Mouse (Mus musculus) gastrocnemius, postnatal 4 days (tissue): ENCODE measurements at regions not wholly inside any gene's neighbourhood (a gene's known extent, or its start where the extent isn't known, plus 50 kb on each side); places are given as distances from the start of the nearest gene placed in this dataset.
"Not testable (repeated sequence)": the region's sequence is repeated elsewhere in the genome, so short reads cannot be mapped to it uniquely, and the experiment has no call there.

Experiments
- DNase-seq, 2 experiments: peaks; one replicate each; pipeline ENCODE4 v3.0.0; 2021 to 2022; ENCODE audit warnings: low spot score in 2 of 2, mixed read lengths in 2 of 2

GRCm38 (mm10) chr4:23567827-23568226 lies 928.4 kb upstream of the Mms22l start:
- DNase-seq: no peak

- DNase-seq: no peak
Measured at GRCm38 (mm10) chr4:23573013-23573412, 923.2 kb upstream of the Mms22l start.

- no peak for DNase-seq
Measured at GRCm38 (mm10) chr4:23587412-23587811, 908.8 kb upstream of the Mms22l start.

- no peak for DNase-seq
Measured at GRCm38 (mm10) chr4:23590883-23591282, 905.4 kb upstream of the Mms22l start.

GRCm38 (mm10) chr4:23591593-23591992 lies 904.7 kb upstream of the Mms22l start:
- DNase-seq: no peak

- DNase-seq: no peak
Measured at GRCm38 (mm10) chr4:23600070-23600469, 896.2 kb upstream of the Mms22l start.

GRCm38 (mm10) chr4:23601426-23602293 lies 894.6 kb upstream of the Mms22l start:
- no peak for DNase-seq

GRCm38 (mm10) chr4:23602294-23602932 lies 893.8 kb upstream of the Mms22l start:
- no peak for DNase-seq

- DNase-seq: no peak
Measured at GRCm38 (mm10) chr4:23607348-23607747, 888.9 kb upstream of the Mms22l start.

- DNase-seq: no peak
Measured at GRCm38 (mm10) chr4:23621208-23621607, 875.0 kb upstream of the Mms22l start.

- no peak for DNase-seq
Measured at GRCm38 (mm10) chr4:23622231-23622630, 874.0 kb upstream of the Mms22l start.

- DNase-seq: no peak
Measured at GRCm38 (mm10) chr4:23636231-23636928, 859.9 kb upstream of the Mms22l start.

- DNase-seq: no peak
Measured at GRCm38 (mm10) chr4:23636929-23637235, 859.4 kb upstream of the Mms22l start.

GRCm38 (mm10) chr4:23656671-23657070 lies 839.6 kb upstream of the Mms22l start:
- not testable (repeated sequence) for DNase-seq

GRCm38 (mm10) chr4:23668896-23669295 lies 827.4 kb upstream of the Mms22l start:
- DNase-seq: no peak

GRCm38 (mm10) chr4:23703626-23704025 lies 792.6 kb upstream of the Mms22l start:
- no peak for DNase-seq

GRCm38 (mm10) chr4:23710716-23711115 lies 785.5 kb upstream of the Mms22l start:
- no peak for DNase-seq

GRCm38 (mm10) chr4:23713781-23714415 lies 782.4 kb upstream of the Mms22l start:
- no peak for DNase-seq

GRCm38 (mm10) chr4:23727846-23728245 lies 768.4 kb upstream of the Mms22l start:
- DNase-seq: no peak

- no peak for DNase-seq
Measured at GRCm38 (mm10) chr4:23732471-23732870, 763.8 kb upstream of the Mms22l start.

- DNase-seq: no peak
Measured at GRCm38 (mm10) chr4:23744079-23744478, 752.2 kb upstream of the Mms22l start.

- DNase-seq: no peak
Measured at GRCm38 (mm10) chr4:23758005-23758404, 738.2 kb upstream of the Mms22l start.
